Mouse (Mus musculus) heart, embryonic 13.5 days (tissue): ENCODE results near the gene Amz2. TPM values are rescaled to one million over a fixed set of nuclear protein-coding genes. Genes with fewer than 3 reads are reported as not detected.

Experiments
- ATAC-seq: fragments of 200-750 bp; cut with Nextera tagmentation; 2 replicates; pipeline ENCODE4 v1.8.0; 2017; ENCODE audit warnings: moderate TSS enrichment; ENCODE audit not compliant: insufficient number of reproducible peaks, low FRiP score, low TSS enrichment; ENCODE audit errors: extremely low read depth
- H3K27ac ChIP-seq: fragments of 300-500 bp; sonication (generic); replicated peaks from 2 replicates; pipeline ENCODE4 v1.5.1; 2015; ENCODE audit warnings: moderate library complexity, mild to moderate bottlenecking, inconsistent platforms
- H3K27me3 ChIP-seq: fragments of 300-500 bp; sonication (generic); replicated peaks from 2 replicates; pipeline ENCODE4 v1.6.1; 2015; ENCODE audit warnings: mild to moderate bottlenecking, inconsistent platforms
- H3K36me3 ChIP-seq: fragments of 300-500 bp; sonication (generic); 2 replicates; pipeline ENCODE4 v1.6.1; 2015; ENCODE audit warnings: mild to moderate bottlenecking, inconsistent platforms
- H3K4me1 ChIP-seq: fragments of 300-500 bp; sonication (generic); 2 replicates; pipeline ENCODE4 v1.6.1; 2015; ENCODE audit warnings: inconsistent platforms
- H3K4me2 ChIP-seq: fragments of 300-500 bp; sonication (generic); 2 replicates; pipeline ENCODE4 v1.6.1; 2015; ENCODE audit warnings: inconsistent platforms, mild to moderate bottlenecking, moderate library complexity
- H3K4me3 ChIP-seq: fragments of 300-500 bp; sonication (generic); 2 replicates; pipeline ENCODE4 v1.5.1; 2015; ENCODE audit warnings: moderate library complexity, mild to moderate bottlenecking, inconsistent platforms
- H3K9ac ChIP-seq: fragments of 300-500 bp; sonication (generic); 2 replicates; pipeline ENCODE4 v1.6.1; 2015; ENCODE audit warnings: inconsistent platforms, mild to moderate bottlenecking, moderate library complexity
- H3K9me3 ChIP-seq: fragments of 300-500 bp; sonication (generic); 2 replicates; pipeline ENCODE4 v1.6.1; 2016; ENCODE audit warnings: inconsistent platforms
- WGBS: fragments of 180-500 bp; shearing (Covaris S2); methylation state at CpG from one replicate; pipeline ENCODE4 v1.1.7; 2015; ENCODE audit warnings: mixed read lengths; 5-methylcytosine and 5-hydroxymethylcytosine counted together
- polyA plus RNA-seq: library from polyadenylated mRNA; unstranded; fragments of >200 nt; fragmentation: Nextera tagmentation; extraction: Ambion mirVana; gene quantifications from 2 replicates; pipeline ENCODE4 v1.2.1, GENCODE M21; 2015

Gene Amz2
- polyA plus RNA-seq, 1 experiment from 2014 or later = 33.4 TPM

- Histone ChIP-seq H3K4me2 (no peak overlapping the region), H3K27me3 (peaks cover 3% of the 10 kb centered on the region), H3K27ac (no peak overlapping the region), H3K36me3 (no peaks in the 10 kb centered on the region), H3K9me3 (0 out of 2 replicates have a peak, but pooled peaks cover 6% of the 10 kb centered on the region), H3K4me3 (no peak overlapping the region), H3K9ac (no peak overlapping the region), H3K4me1 (peaks cover 9% of the 10 kb centered on the region)
- no peak for ATAC-seq
- WGBS = 96% methylated on average over 4 of the region's 4 CpGs
Measured at GRCm38 (mm10) chr11:109422263-109422662, 3.5 kb upstream of the Amz2 start.

GRCm38 (mm10) chr11:109423294-109423693 lies 2.5 kb upstream of the Amz2 start:
- Histone ChIP-seq H3K4me1 (peaks cover 9% of the 10 kb centered on the region), H3K4me2 (no peak overlapping the region), H3K4me3 (no peak overlapping the region), H3K9ac (no peak overlapping the region), H3K9me3 (0 out of 2 replicates have a peak, but pooled peaks cover 6% of the 10 kb centered on the region), H3K27me3 (peaks cover 3% of the 10 kb centered on the region), H3K36me3 (peaks cover 2% of the 10 kb centered on the region), H3K27ac (no peak overlapping the region)
- ATAC-seq = no peak
- 53% methylated on average over 1 of the region's 1 CpGs for WGBS

- Histone ChIP-seq H3K27me3 (no peaks in the 10 kb centered on the region), H3K9ac (peak overlapping the region; percentile 88), H3K9me3 (0 out of 2 replicates have a peak, but pooled peaks cover 6% of the 10 kb centered on the region), H3K36me3 (peaks cover 31% of the 10 kb centered on the region), H3K4me2 (peak overlapping the region; percentile 80), H3K27ac (peak overlapping the region; percentile 93), H3K4me1 (peaks cover 11% of the 10 kb centered on the region), H3K4me3 (peak overlapping the region; percentile 78)
- ATAC-seq = no peak
- under 1% methylated on average over 11 of the region's 11 CpGs for WGBS
Measured at GRCm38 (mm10) chr11:109426272-109426586, 483 bp downstream of the Amz2 start.

GRCm38 (mm10) chr11:109427353-109427752 lies 1.6 kb downstream of the Amz2 start:
- ATAC-seq = no peak
- Histone ChIP-seq H3K9me3 (0 out of 2 replicates have a peak, but pooled peaks cover 1% of the 10 kb centered on the region), H3K36me3 (peaks cover 35% of the 10 kb centered on the region), H3K4me2 (peak overlapping the region; percentile 80; the same call in 1 of the 2 replicates), H3K4me1 (peaks cover 16% of the 10 kb centered on the region), H3K27me3 (no peaks in the 10 kb centered on the region), H3K9ac (no peak overlapping the region), H3K4me3 (no peak overlapping the region), H3K27ac (no peak overlapping the region)
- 93% methylated on average over 5 of the region's 5 CpGs for WGBS

- Histone ChIP-seq H3K9me3 (no peaks in the 10 kb centered on the region), H3K36me3 (peaks cover 77% of the 10 kb centered on the region), H3K27me3 (no peaks in the 10 kb centered on the region), H3K4me1 (peaks cover 8% of the 10 kb centered on the region), H3K27ac (no peak overlapping the region), H3K4me3 (no peak overlapping the region), H3K9ac (no peak overlapping the region), H3K4me2 (no peak overlapping the region)
- 88% methylated on average over 16 of the region's 16 CpGs for WGBS
- no peak for ATAC-seq
Measured at GRCm38 (mm10) chr11:109434233-109434798, 8.6 kb downstream of the Amz2 start.

- H3K9me3 ChIP-seq = no peaks in the 10 kb centered on the region
- no peak overlapping the region for H3K4me2 ChIP-seq
- H3K27ac ChIP-seq = no peak overlapping the region
- peaks cover 18% of the 10 kb centered on the region for H3K4me1 ChIP-seq
- H3K27me3 ChIP-seq = no peaks in the 10 kb centered on the region
- H3K9ac ChIP-seq = no peak overlapping the region
- 61% methylated on average over 8 of the region's 8 CpGs for WGBS
- H3K4me3 ChIP-seq = no peak overlapping the region
- no peak for ATAC-seq
- peaks cover 54% of the 10 kb centered on the region for H3K36me3 ChIP-seq
Measured at GRCm38 (mm10) chr11:109436889-109437288, 11.1 kb downstream of the Amz2 start.

- no peak for ATAC-seq
- peaks cover 39% of the 10 kb centered on the region for H3K36me3 ChIP-seq
- H3K4me3 ChIP-seq = peak overlapping the region; percentile 72
- peak overlapping the region; percentile 86 for H3K9ac ChIP-seq
- H3K4me2 ChIP-seq = peak overlapping the region; percentile 93
- H3K27me3 ChIP-seq = no peaks in the 10 kb centered on the region
- 14% methylated on average over 5 of the region's 5 CpGs for WGBS
- no peaks in the 10 kb centered on the region for H3K9me3 ChIP-seq
- peaks cover 18% of the 10 kb centered on the region for H3K4me1 ChIP-seq
- H3K27ac ChIP-seq = peak overlapping the region; percentile 49
Measured at GRCm38 (mm10) chr11:109439209-109439608, 13.5 kb downstream of the Amz2 start.

GRCm38 (mm10) chr11:109439829-109440340 lies 14.1 kb downstream of the Amz2 start:
- 2% methylated on average over 31 of the region's 32 CpGs for WGBS

GRCm38 (mm10) chr11:109440641-109441040 lies 14.9 kb downstream of the Amz2 start:
- no peaks in the 10 kb centered on the region for H3K9me3 ChIP-seq
- 49% methylated on average over 4 of the region's 4 CpGs for WGBS
- no peak overlapping the region for H3K27ac ChIP-seq
- no peaks in the 10 kb centered on the region for H3K27me3 ChIP-seq
- H3K4me3 ChIP-seq = peak overlapping the region; percentile 72
- ATAC-seq = no peak
- H3K4me1 ChIP-seq = peaks cover 28% of the 10 kb centered on the region
- peaks cover 25% of the 10 kb centered on the region for H3K36me3 ChIP-seq
- H3K4me2 ChIP-seq = peak overlapping the region; percentile 93
- peak overlapping the region; percentile 86 for H3K9ac ChIP-seq

More at GRCm38 (mm10) chr11:109439829-109440340, 14.1 kb downstream of the Amz2 start:
- Histone ChIP-seq H3K36me3 (peaks cover 32% of the 10 kb centered on the region), H3K27ac (peak overlapping the region; percentile 49), H3K4me3 (peak overlapping the region; percentile 72), H3K27me3 (no peaks in the 10 kb centered on the region), H3K9ac (peak overlapping the region; percentile 86), H3K9me3 (no peaks in the 10 kb centered on the region), H3K4me2 (peak overlapping the region; percentile 93), H3K4me1 (peaks cover 22% of the 10 kb centered on the region)
- no peak for ATAC-seq

GRCm38 (mm10) chr11:109441119-109441518 lies 15.4 kb downstream of the Amz2 start:
- no peak for ATAC-seq
- Histone ChIP-seq H3K9me3 (no peaks in the 10 kb centered on the region), H3K36me3 (peaks cover 20% of the 10 kb centered on the region), H3K4me1 (peaks cover 28% of the 10 kb centered on the region), H3K4me2 (peak overlapping the region; percentile 93; the same call in 1 of the 2 replicates), H3K4me3 (no peak overlapping the region), H3K9ac (no peak overlapping the region), H3K27ac (no peak overlapping the region), H3K27me3 (no peaks in the 10 kb centered on the region)
- 54% methylated on average over 3 of the region's 3 CpGs for WGBS

- ATAC-seq = no peak
- peaks cover 9% of the 10 kb centered on the region for H3K36me3 ChIP-seq
- H3K27me3 ChIP-seq = no peaks in the 10 kb centered on the region
- no peak overlapping the region for H3K4me2 ChIP-seq
- H3K9ac ChIP-seq = no peak overlapping the region
- H3K27ac ChIP-seq = no peak overlapping the region
- peaks cover 28% of the 10 kb centered on the region for H3K4me1 ChIP-seq
- H3K9me3 ChIP-seq = no peaks in the 10 kb centered on the region
- no peak overlapping the region for H3K4me3 ChIP-seq
- 45% methylated on average over 5 of the region's 5 CpGs for WGBS
Measured at GRCm38 (mm10) chr11:109442166-109442730, 16.5 kb downstream of the Amz2 start.
